In the genomic region with DNA sequence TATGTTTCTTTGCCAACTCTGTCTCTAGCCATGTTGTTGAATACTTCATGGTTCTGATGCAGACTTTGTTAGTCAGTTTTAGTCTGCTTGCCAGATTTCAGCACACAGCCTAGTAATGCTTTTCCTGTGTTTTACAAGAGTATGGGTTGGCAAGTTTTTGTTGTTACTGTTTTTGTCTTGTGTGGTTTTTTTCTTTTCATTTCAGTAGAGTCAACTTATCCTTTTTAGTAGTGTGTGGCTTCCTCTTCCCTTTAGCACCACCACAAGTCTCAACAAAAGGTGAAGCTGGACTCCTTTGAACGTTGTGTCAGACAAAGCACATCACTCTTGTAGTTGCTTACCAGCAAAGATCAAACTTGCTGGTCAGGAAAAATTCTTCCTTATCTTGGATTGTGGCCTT, we compare ENCODE assay signal across 1 mouse cellular context.
A peak's percentile ranks its signal among the peaks of the same experiment; 100 is the strongest.
TF ChIP-seq lines count a peak whose summit lies in the region.

No protein-coding gene starts in this region.

TF ChIP-seq in CH12.LX, 34 proteins besides CTCF, POLR2A, EP300 and RAD21 (continued from another document):
- TF ChIP-seq NRF1 (IDR thresholded peaks at IDR 0.05; ENCODE audit: low read depth, low read length) (no peak), ELF1 (IDR thresholded peaks at IDR 0.05; ENCODE audit: low read depth, low read length) (no peak), ETS1 (conservative IDR thresholded peaks at IDR 0.05; ENCODE audit: low read depth, low read length) (peak; percentile 37; the same call in 1 of the 2 replicates), USF1 (IDR thresholded peaks at IDR 0.05; ENCODE audit: low read depth, low read length) (no peak), SMC3 (IDR thresholded peaks at IDR 0.05; ENCODE audit: low read depth, low read length) (no peak; the same call in 1 of the 2 replicates), RCOR1 (conservative IDR thresholded peaks at IDR 0.05; ENCODE audit: low read depth, low read length) (0 out of 2 replicates have a peak, but pooled peaks have one; percentile 35), IRF4 (IDR thresholded peaks at IDR 0.05; ENCODE audit: low read depth, low read length) (peak; percentile 82), MEF2A (IDR thresholded peaks at IDR 0.05; ENCODE audit: borderline replicate concordance, low read depth, low read length) (peak; percentile 92; the same call in 1 of the 2 replicates), NELFE (IDR thresholded peaks at IDR 0.05; ENCODE audit: low read depth, low read length) (no peak), ZNF384 (IDR thresholded peaks at IDR 0.05; ENCODE audit: low read depth, low read length) (peak; percentile 49; the same call in 1 of the 2 replicates), KAT2A (IDR thresholded peaks at IDR 0.05; ENCODE audit: insufficient replicate concordance, low read length) (no peak), TCF12 (IDR thresholded peaks at IDR 0.05; ENCODE audit: low read depth, low read length) (peak; percentile 41; the same call in 1 of the 2 replicates), GABPA (IDR thresholded peaks at IDR 0.05; ENCODE audit: insufficient replicate concordance, low read depth, low read length) (no peak), PAX5 (IDR thresholded peaks at IDR 0.05; ENCODE audit: low read length) (no peak), UBTF (IDR thresholded peaks at IDR 0.05; ENCODE audit: low read depth, low read length) (no peak), MAZ (IDR thresholded peaks at IDR 0.05; ENCODE audit: low read depth, low read length) (no peak)
